12 mouse cellular contexts compared by ENCODE assay signal in genomic region chr15:56858627-56859334, GRCm38 (mm10).
DNase-seq lines count a peak whose midpoint lies in the region; ATAC-seq and TF ChIP-seq lines count a peak whose summit lies in the region.
"Had no signal": no experiment of that assay in that cellular context is flagged by ENCODE, and none has a peak within 500 bp of the region (broad histone marks: within the 10 kb centered on the region; RNA-seq: fewer than 3 reads in every experiment).

No protein-coding gene starts in this region.

- 50% methylated on average over 4 of the region's 4 CpGs for WGBS in lung, postnatal 0 days
- WGBS in midbrain, postnatal 0 days, result 43% methylated on average over 4 of the region's 4 CpGs

- DNase-seq in gastrocnemius, adult 18-20 months (ENCODE audit: low spot score), result peak; percentile 19
- no peak for DNase-seq in gastrocnemius, postnatal 36 days
- peak; percentile 25 for DNase-seq in lung, postnatal 0 days (ENCODE audit: low spot score)
- no peak for DNase-seq in lung, postnatal 36 days
- DNase-seq in embryo, embryonic 11.5 days (ENCODE audit: low read depth, low spot score), result peak; percentile 31
- no peak for DNase-seq in midbrain, postnatal 0 days (ENCODE audit: low spot score)
- DNase-seq in cerebellum, adult 9-10 months, result no peak

- TF ChIP-seq CTCF in lung, postnatal 0 days (IDR thresholded peaks at IDR 0.05), result no peak
- no peak for TF ChIP-seq CTCF in midbrain, postnatal 0 days (IDR thresholded peaks at IDR 0.05)

- H3K36me3 ChIP-seq in lung, postnatal 0 days (ENCODE audit: insufficient read depth, low read length), result no peaks in the 10 kb centered on the region
- H3K36me3 ChIP-seq in midbrain, postnatal 0 days (ENCODE audit: insufficient read depth, low read length), result no peaks in the 10 kb centered on the region
- H3K36me3 ChIP-seq: embryonic facial prominence, embryonic 12.5 days; hindbrain, embryonic 12.5 days; limb, embryonic 15.5 days had no signal

- intact Hi-C loops in gastrocnemius, postnatal 36 days (cut with DNase I), result loop anchor here (5.0 to 10.0 kb wide), 2 partner anchors 161 to 524 kb away; no protein-coding TSS in a partner anchor

- no peak overlapping the region for H3K4me3 ChIP-seq in lung, postnatal 0 days (ENCODE audit: low read depth, low read length)
- no peak overlapping the region for H3K4me3 ChIP-seq in midbrain, postnatal 0 days (ENCODE audit: low read depth, low read length)
- H3K4me3 ChIP-seq: embryonic facial prominence, embryonic 12.5 days; hindbrain, embryonic 12.5 days; layer of hippocampus, adult 2 months; limb, embryonic 15.5 days had no signal

- H3K27ac ChIP-seq in lung, postnatal 0 days (ENCODE audit: low read length), result no peak overlapping the region
- H3K27ac ChIP-seq in midbrain, postnatal 0 days (ENCODE audit: low read depth, low read length), result no peak overlapping the region
- H3K27ac ChIP-seq: embryonic facial prominence, embryonic 12.5 days; hindbrain, embryonic 12.5 days; layer of hippocampus, adult 2 months; limb, embryonic 15.5 days had no signal

- no peak for TF ChIP-seq EP300 in lung, postnatal 0 days (IDR thresholded peaks at IDR 0.05)

- H3K4me2 ChIP-seq in lung, postnatal 0 days (replicated peaks; ENCODE audit: low read depth, low read length), result no peak overlapping the region
- no peak overlapping the region for H3K4me2 ChIP-seq in midbrain, postnatal 0 days (ENCODE audit: low read depth, low read length, poor library complexity, severe bottlenecking)
- H3K4me2 ChIP-seq: embryonic facial prominence, embryonic 12.5 days; hindbrain, embryonic 12.5 days; limb, embryonic 15.5 days had no signal

- H3K4me1 ChIP-seq in lung, postnatal 0 days (ENCODE audit: insufficient read depth, low read depth, low read length), result no peaks in the 10 kb centered on the region
- H3K4me1 ChIP-seq in midbrain, postnatal 0 days (ENCODE audit: insufficient read depth, low read length), result no peaks in the 10 kb centered on the region
- H3K4me1 ChIP-seq: embryonic facial prominence, embryonic 12.5 days; limb, embryonic 15.5 days had no signal

- H3K9me3 ChIP-seq in lung, postnatal 0 days (ENCODE audit: low read length), result no peaks in the 10 kb centered on the region
- no peaks in the 10 kb centered on the region for H3K9me3 ChIP-seq in midbrain, postnatal 0 days (ENCODE audit: low read length)
- H3K9me3 ChIP-seq: embryonic facial prominence, embryonic 12.5 days; hindbrain, embryonic 12.5 days; limb, embryonic 15.5 days had no signal

- H3K27me3 ChIP-seq in lung, postnatal 0 days (replicated peaks; ENCODE audit: insufficient read depth, low read length), result no peaks in the 10 kb centered on the region
- H3K27me3 ChIP-seq in midbrain, postnatal 0 days (ENCODE audit: insufficient read depth, low read length), result no peaks in the 10 kb centered on the region
- H3K27me3 ChIP-seq: embryonic facial prominence, embryonic 12.5 days; hindbrain, embryonic 12.5 days; limb, embryonic 15.5 days had no signal

- peak; percentile 40; the same call in 1 of the 2 replicates for ATAC-seq in lung, postnatal 0 days
- ATAC-seq in midbrain, postnatal 0 days (ENCODE audit: low FRiP score), result 0 out of 2 replicates have a peak, but pooled peaks have one; percentile 50
- ATAC-seq in erythroblast, adult 5-6 weeks (replicated peaks; ENCODE audit: low FRiP score, poor library complexity, severe bottlenecking), result no peak

- H3K9ac ChIP-seq in lung, postnatal 0 days (replicated peaks; ENCODE audit: low read depth), result no peak overlapping the region
- H3K9ac ChIP-seq in midbrain, postnatal 0 days (replicated peaks; ENCODE audit: low read length, poor library complexity, severe bottlenecking), result no peak overlapping the region
- H3K9ac ChIP-seq: embryonic facial prominence, embryonic 12.5 days; hindbrain, embryonic 12.5 days; limb, embryonic 15.5 days had no signal

Comparison
In these comparisons a context has a peak if more than half of its experiments do, and no peak if none do; other contexts are left out.
1. DNase-seq: peak in gastrocnemius, adult 18-20 months (single experiment), lung, postnatal 0 days (single experiment) and embryo, embryonic 11.5 days (single experiment); none in gastrocnemius, postnatal 36 days (0 of 2), lung, postnatal 36 days (single experiment), midbrain, postnatal 0 days (single experiment) and cerebellum, adult 9-10 months (single experiment).